Mouse (Mus musculus) CH12.LX (cell line): Measurements from ENCODE around the gene Zfp770. TPM values are rescaled to one million over a fixed set of nuclear protein-coding genes. Genes with fewer than 3 reads are reported as not detected.
"Not testable (repeated sequence)": the region's sequence is repeated elsewhere in the genome, so short reads cannot be mapped to it uniquely, and the experiment has no call there.

Experiments used
- DNase-seq: peaks from one replicate; pipeline ENCODE4 v3.0.0-alpha.2; 2013; ENCODE audit errors: extremely low read depth
- H3K27ac ChIP-seq: 2 replicates; pipeline ENCODE4 v1.5.1; 2012; ENCODE audit warnings: low read depth, mild to moderate bottlenecking, control low read depth, moderate library complexity; ENCODE audit not compliant: insufficient read depth
- H3K27me3 ChIP-seq: replicated peaks from 2 replicates; pipeline ENCODE3; 2012; ENCODE audit warnings: inconsistent platforms
- H3K36me3 ChIP-seq, 2 experiments: replicated peaks in 1 of 2; 2 replicates each; pipeline versions ENCODE3 to v1.6.1; 2012; ENCODE audit warnings: inconsistent platforms in 1 of 2, low read length in 1 of 2, mild to moderate bottlenecking in 1 of 2, mixed read lengths in 1 of 2, moderate library complexity in 1 of 2; ENCODE audit not compliant: control insufficient read depth in 1 of 2, insufficient read depth in 1 of 2
- H3K4me1 ChIP-seq, 2 experiments: 2 replicates each; pipeline ENCODE4 v1.6.1; 2012; ENCODE audit warnings: inconsistent platforms in 1 of 2, moderate library complexity in 1 of 2; ENCODE audit not compliant: insufficient read depth in 2 of 2, control insufficient read depth in 1 of 2
- H3K4me2 ChIP-seq: 2 replicates; pipeline ENCODE4 v1.6.1; 2012; ENCODE audit warnings: low read depth, mild to moderate bottlenecking, control low read depth; ENCODE audit not compliant: poor library complexity, insufficient read depth, severe bottlenecking
- H3K4me3 ChIP-seq, 3 experiments: fragments of 150-350 bp in 1 of 3; sonication (generic) in 1 of 3; replicated peaks in 1 of 3; 2 replicates each; pipeline versions ENCODE3 to v1.5.1; 2011 to 2012; ENCODE audit warnings: low read depth in 2 of 3, low read length in 2 of 3, mild to moderate bottlenecking in 2 of 3, moderate library complexity in 2 of 3, control low read depth in 1 of 3, improper control_type of control experiment in 1 of 3, inconsistent platforms in 1 of 3, mixed read lengths in 1 of 3; ENCODE audit not compliant: poor library complexity in 1 of 3
- H3K79me2 ChIP-seq: replicated peaks from 2 replicates; pipeline ENCODE4 v1.6.1; 2012; ENCODE audit warnings: mild to moderate bottlenecking, moderate library complexity; ENCODE audit not compliant: control insufficient read depth, poor library complexity, insufficient read depth, severe bottlenecking; ENCODE audit errors: extremely low read depth
- H3K9ac ChIP-seq: 2 replicates; pipeline ENCODE4 v1.6.1; 2012; ENCODE audit warnings: low read depth, mild to moderate bottlenecking, control low read depth, moderate library complexity; ENCODE audit not compliant: insufficient read depth
- H3K9me3 ChIP-seq: replicated peaks from 2 replicates; pipeline ENCODE3; 2012; ENCODE audit warnings: low read length, inconsistent platforms, mixed read lengths
- CTCF ChIP-seq, 2 experiments: IDR thresholded peaks in 1 of 2; conservative IDR thresholded peaks in 1 of 2; 2 replicates each; pipeline ENCODE4 v1.5.1; 2011 to 2012; ENCODE audit warnings: low read depth in 2 of 2, low read length in 2 of 2, improper control_type of control experiment in 1 of 2, inconsistent platforms in 1 of 2, mild to moderate bottlenecking in 1 of 2, moderate library complexity in 1 of 2
- ETS1 ChIP-seq: conservative IDR thresholded peaks from 2 replicates; pipeline ENCODE4 v1.6.1; 2012; ENCODE audit warnings: low read depth, mild to moderate bottlenecking, inconsistent platforms, low read length, improper control_type of control experiment, moderate library complexity
- GABPA ChIP-seq: IDR thresholded peaks from 2 replicates; pipeline ENCODE4 v1.6.1; 2012; ENCODE audit warnings: low read depth, low read length, improper control_type of control experiment, inconsistent platforms; ENCODE audit not compliant: insufficient replicate concordance
- HCFC1 ChIP-seq: IDR thresholded peaks from 2 replicates; pipeline ENCODE4 v1.6.1; 2012; ENCODE audit warnings: low read depth, mild to moderate bottlenecking, inconsistent platforms, low read length, improper control_type of control experiment
- KAT2A ChIP-seq: IDR thresholded peaks from 2 replicates; pipeline ENCODE4 v1.6.1; 2012; ENCODE audit warnings: low read length, improper control_type of control experiment, inconsistent platforms; ENCODE audit not compliant: insufficient replicate concordance
- MAFK ChIP-seq: IDR thresholded peaks from 2 replicates; pipeline ENCODE4 v1.6.1; 2011; ENCODE audit warnings: low read length, improper control_type of control experiment; ENCODE audit not compliant: insufficient replicate concordance
- MXI1 ChIP-seq: IDR thresholded peaks from 2 replicates; pipeline ENCODE4 v1.6.1; 2011; ENCODE audit warnings: mild to moderate bottlenecking, low read depth, low read length, improper control_type of control experiment
- NRF1 ChIP-seq: IDR thresholded peaks from 2 replicates; pipeline ENCODE4 v1.6.1; 2014; ENCODE audit warnings: low read depth, mild to moderate bottlenecking, inconsistent platforms, low read length, improper control_type of control experiment, moderate library complexity
- PAX5 ChIP-seq: IDR thresholded peaks from 2 replicates; pipeline ENCODE4 v1.6.1; 2012; ENCODE audit warnings: low read length, inconsistent platforms, mixed read lengths
- POLR2AphosphoS2 ChIP-seq: IDR thresholded peaks from 2 replicates; pipeline ENCODE4 v1.6.1; 2011; ENCODE audit warnings: low read depth, low read length, improper control_type of control experiment
- RAD21 ChIP-seq: IDR thresholded peaks from 2 replicates; pipeline ENCODE4 v1.6.1; 2011; ENCODE audit warnings: low read depth, mild to moderate bottlenecking, low read length, improper control_type of control experiment, moderate library complexity
- RCOR1 ChIP-seq: conservative IDR thresholded peaks from 2 replicates; pipeline ENCODE4 v1.6.1; 2012; ENCODE audit warnings: low read depth, mild to moderate bottlenecking, inconsistent platforms, low read length, improper control_type of control experiment
- USF2 ChIP-seq: conservative IDR thresholded peaks from 2 replicates; pipeline ENCODE4 v1.6.1; 2011; ENCODE audit warnings: low read depth, low read length, improper control_type of control experiment
- ZNF384 ChIP-seq: IDR thresholded peaks from 2 replicates; pipeline ENCODE4 v1.6.1; 2012; ENCODE audit warnings: low read depth, low read length, improper control_type of control experiment, inconsistent platforms
- dilution Hi-C: fragments of 300-500 bp; cut with MboI; formaldehyde crosslinking; loops from 2 replicates; pipeline ENCODE4 v1.14.3; 2020; ENCODE audit warnings: low sequenced_read_pairs; ENCODE audit not compliant: extremely low pct_unique_long_range_greater_than_20kb, extremely low pct_ligation_motif_present
- in situ Hi-C: fragments of 300-500 bp; cut with MboI; formaldehyde crosslinking; loops from 3 replicates; pipeline ENCODE4 v1.14.3; 2019; ENCODE audit warnings: low sequenced_read_pairs, low pct_ligation_motif_present, low pct_unique_long_range_greater_than_20kb, mixed read lengths
- polyA plus RNA-seq: library from polyadenylated mRNA; unstranded; fragments of >175 nt; gene quantifications from 2 replicates; pipeline ENCODE4 v1.2.1, GENCODE M21; 2012; ENCODE audit warnings: low read depth; ENCODE audit not compliant: insufficient read length
- total RNA-seq, 2 experiments: library from RNA; depleted of rRNA; stranded (reverse); fragments of 300-350 nt in 1 of 2; fragments of >200 nt in 1 of 2; gene quantifications; 2 replicates each; pipeline ENCODE4 v1.2.3; 2012 to 2014

Gene Zfp770
- total and polyA plus RNA-seq, 3 experiments, result 4.6 to 12.3 (median 9.9) TPM

GRCm38 (mm10) chr2:114196421-114196820 is 4.8 kb downstream of the Zfp770 start:
- in situ Hi-C loops (no loop called here), dilution Hi-C loops (no loop called here)
- Histone ChIP-seq H3K79me2 (peaks cover 28% of the 10 kb centered on the region), H3K4me1 (peaks cover 0 to 21% of the 10 kb centered on the region in 2 experiments; a peak in 2 of 4 replicates), H3K4me3 (no peak overlapping the region), H3K9ac (no peak overlapping the region), H3K4me2 (no peak overlapping the region), H3K9me3 (no peaks in the 10 kb centered on the region), H3K36me3 (peaks cover 15 to 36% of the 10 kb centered on the region in 2 experiments), H3K27ac (no peak overlapping the region), H3K27me3 (no peaks in the 10 kb centered on the region)
- no peak for DNase-seq
- TF ChIP-seq HCFC1, result no peak
- no peak for TF ChIP-seq GABPA
- TF ChIP-seq RAD21, result no peak
- TF ChIP-seq USF2, result no peak
- no peak for TF ChIP-seq NRF1
- no peak for TF ChIP-seq CTCF (conservative IDR thresholded peaks at IDR 0.05 in 1 of 2, IDR thresholded peaks at IDR 0.05 in 1 of 2; ENCODE audit: low read depth in 2 of 2, low read length in 2 of 2)
- TF ChIP-seq KAT2A, result no peak
- no peak for TF ChIP-seq MAFK
- TF ChIP-seq ETS1, result no peak
- TF ChIP-seq ZNF384, result no peak
- no peak for TF ChIP-seq PAX5
- TF ChIP-seq POLR2AphosphoS2, result no peak
- TF ChIP-seq RCOR1, result no peak
- TF ChIP-seq MXI1, result no peak

GRCm38 (mm10) chr2:114186924-114187323 is 14.3 kb downstream of the Zfp770 start, which contains the start of gene Aqr:
Gene Aqr, minus strand, starts transcription at chr2:114187024.
- H3K9me3 ChIP-seq, dilution Hi-C loops, H3K9ac ChIP-seq, H3K36me3 ChIP-seq, H3K27ac ChIP-seq, in situ Hi-C loops, H3K4me3 ChIP-seq, H3K79me2 ChIP-seq, H3K4me2 ChIP-seq, DNase-seq, H3K4me1 ChIP-seq, H3K27me3 ChIP-seq: not testable (repeated sequence)
